Mouse (Mus musculus): Measurements from ENCODE around the gene Ctnnd2. TPM values are rescaled to one million over a fixed set of nuclear protein-coding genes. Genes with fewer than 3 reads are reported as not detected.

Ctnnd2 gene
- polyA plus RNA-seq, 1 experiment: 4.6 TPM

DNA sequence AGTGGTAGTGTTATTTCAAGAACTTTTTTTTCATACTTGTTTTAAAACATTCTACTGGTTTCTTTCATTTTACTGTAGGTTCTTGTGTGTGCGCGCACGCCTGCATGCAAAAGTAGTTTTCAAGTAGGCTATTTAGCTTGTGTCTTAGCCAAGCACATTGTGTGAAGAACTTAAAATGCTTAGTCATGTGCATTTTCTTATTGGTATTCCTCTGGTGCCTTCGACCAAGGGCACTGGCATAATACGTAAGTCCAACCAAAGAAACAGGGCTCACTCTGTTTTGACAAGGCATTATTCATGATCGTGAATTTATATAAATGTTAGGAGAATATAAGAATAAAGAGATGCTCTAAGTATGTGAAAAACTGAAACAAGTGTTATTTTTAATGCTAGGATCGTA, 278.4 kb downstream of the Ctnnd2 start:
- WGBS: 94% methylated on average over 7 of the region's 7 CpGs
- Histone ChIP-seq H3K27ac (ENCODE audit: control insufficient read depth, insufficient read depth, low read length) (no peak overlapping the region), H3K27me3 (ENCODE audit: control insufficient read depth, insufficient read depth, low read length) (no peaks in the 10 kb centered on the region), H3K36me3 (ENCODE audit: control insufficient read depth, insufficient read depth, low read length) (no peaks in the 10 kb centered on the region), H3K4me1 (replicated peaks; ENCODE audit: control insufficient read depth, insufficient read depth, low read length) (no peaks in the 10 kb centered on the region), H3K4me3 (ENCODE audit: control insufficient read depth, insufficient read depth, low read length) (no peak overlapping the region)
- no peak for TF ChIP-seq CTCF (IDR thresholded peaks at IDR 0.05; ENCODE audit: borderline replicate concordance, control insufficient read depth, extremely low read depth, insufficient read depth, low read length, poor library complexity)
- DNase-seq: no peak

DNA sequence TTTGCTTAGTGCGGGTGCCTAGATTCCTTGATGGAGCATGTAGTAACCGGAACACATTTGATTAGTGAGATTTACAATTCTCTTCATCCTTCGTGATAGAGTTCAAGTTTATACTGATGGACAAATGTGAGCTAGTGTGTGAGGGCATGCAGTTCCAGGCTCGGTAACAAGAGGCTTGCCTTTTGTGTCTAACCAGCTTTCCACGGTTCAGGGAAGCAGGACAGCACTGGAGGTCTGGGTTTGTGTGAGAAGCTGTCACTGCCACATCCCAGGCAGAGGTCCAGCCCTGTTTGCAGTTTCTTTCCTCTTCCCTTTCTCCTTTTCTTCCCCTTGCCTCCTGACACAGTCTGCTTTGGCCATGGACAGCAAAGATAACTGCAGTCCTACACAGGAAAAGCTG, 279.5 kb downstream of the Ctnnd2 start:
- TF ChIP-seq CTCF (IDR thresholded peaks at IDR 0.05; ENCODE audit: borderline replicate concordance, control insufficient read depth, extremely low read depth, insufficient read depth, low read length, poor library complexity) (no peak), POLR2A (IDR thresholded peaks at IDR 0.05; ENCODE audit: control insufficient read depth, extremely low read depth, insufficient read depth, low read length, poor library complexity) (no peak)
- Histone ChIP-seq H3K4me1 (replicated peaks; ENCODE audit: control insufficient read depth, insufficient read depth, low read length) (no peaks in the 10 kb centered on the region), H3K27ac (ENCODE audit: control insufficient read depth, insufficient read depth, low read length) (no peak overlapping the region), H3K27me3 (ENCODE audit: control insufficient read depth, insufficient read depth, low read length) (no peaks in the 10 kb centered on the region), H3K4me3 (ENCODE audit: control insufficient read depth, insufficient read depth, low read length) (no peak overlapping the region), H3K36me3 (ENCODE audit: control insufficient read depth, insufficient read depth, low read length) (no peaks in the 10 kb centered on the region)
- WGBS: 76% methylated on average over 5 of the region's 5 CpGs
- no peak for DNase-seq

DNA sequence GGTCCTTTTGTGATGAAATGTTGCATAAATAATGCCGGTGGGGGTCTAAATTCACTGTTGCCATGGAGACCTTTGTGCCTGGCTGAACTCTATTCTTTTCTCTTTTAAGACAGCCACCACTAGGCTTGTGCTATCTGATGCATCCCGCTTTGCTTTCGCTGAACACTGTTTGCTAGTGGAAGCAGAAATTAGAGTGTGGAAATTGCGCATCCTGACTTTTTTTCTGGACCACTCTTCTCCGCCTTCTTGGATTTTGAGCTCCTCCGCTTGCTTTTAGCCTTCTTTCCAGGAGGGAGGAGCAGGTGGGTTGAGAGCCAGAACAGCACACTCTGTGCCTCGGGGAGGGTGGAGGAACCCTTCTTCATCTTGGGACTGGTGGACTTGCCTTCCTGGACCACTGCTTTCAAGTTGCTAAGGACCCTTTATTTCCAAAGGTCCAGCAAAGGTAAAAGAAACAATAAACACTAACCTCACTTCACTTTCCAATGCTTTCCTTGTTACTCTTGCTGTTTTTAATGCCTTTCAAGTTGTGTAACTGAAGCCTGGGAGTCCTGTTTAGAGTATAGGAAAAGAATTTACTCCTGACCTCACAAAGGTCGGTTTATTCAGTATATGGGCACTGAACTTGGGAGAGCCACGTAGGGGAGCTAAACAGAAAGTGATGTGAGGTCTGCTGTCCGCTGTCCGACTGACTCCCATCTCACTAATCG, 285.3 kb downstream of the Ctnnd2 start:
- no peaks in the 10 kb centered on the region for H3K27me3 ChIP-seq (ENCODE audit: control insufficient read depth, insufficient read depth, low read length)
- WGBS: 88% methylated on average over 12 of the region's 12 CpGs
- H3K4me1 ChIP-seq (replicated peaks; ENCODE audit: control insufficient read depth, insufficient read depth, low read length): no peaks in the 10 kb centered on the region
- no peaks in the 10 kb centered on the region for H3K36me3 ChIP-seq (ENCODE audit: control insufficient read depth, insufficient read depth, low read length)
- TF ChIP-seq CTCF (IDR thresholded peaks at IDR 0.05; ENCODE audit: borderline replicate concordance, control insufficient read depth, extremely low read depth, insufficient read depth, low read length, poor library complexity) (no peak), POLR2A (IDR thresholded peaks at IDR 0.05; ENCODE audit: control insufficient read depth, extremely low read depth, insufficient read depth, low read length, poor library complexity) (no peak)
- H3K27ac ChIP-seq (ENCODE audit: control insufficient read depth, insufficient read depth, low read length): no peak overlapping the region
- no peak overlapping the region for H3K4me3 ChIP-seq (ENCODE audit: control insufficient read depth, insufficient read depth, low read length)
- DNase-seq: no peak

DNA sequence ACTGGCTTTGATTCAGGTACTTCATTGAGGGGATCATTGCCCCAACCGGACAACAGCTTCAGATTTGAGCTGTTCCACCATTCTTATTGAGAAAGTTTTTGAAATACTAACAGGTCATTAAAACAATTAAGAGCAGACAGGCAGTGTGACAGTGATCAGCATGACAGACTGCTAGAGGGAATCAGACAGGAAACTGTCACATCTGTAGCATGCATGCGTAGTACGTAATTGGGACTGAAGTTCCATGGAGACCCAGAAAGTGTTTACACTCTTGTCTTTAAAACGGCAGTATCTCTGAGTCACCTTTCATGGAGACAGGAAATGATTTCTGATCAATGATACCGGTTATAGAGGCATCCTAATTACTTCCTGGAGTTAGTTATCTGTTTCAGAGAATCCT, 286.3 kb downstream of the Ctnnd2 start:
- H3K4me1 ChIP-seq (replicated peaks; ENCODE audit: control insufficient read depth, insufficient read depth, low read length): no peaks in the 10 kb centered on the region
- no peak overlapping the region for H3K27ac ChIP-seq (ENCODE audit: control insufficient read depth, insufficient read depth, low read length)
- no peaks in the 10 kb centered on the region for H3K27me3 ChIP-seq (ENCODE audit: control insufficient read depth, insufficient read depth, low read length)
- TF ChIP-seq POLR2A (IDR thresholded peaks at IDR 0.05; ENCODE audit: control insufficient read depth, extremely low read depth, insufficient read depth, low read length, poor library complexity): no peak
- TF ChIP-seq CTCF (IDR thresholded peaks at IDR 0.05; ENCODE audit: borderline replicate concordance, control insufficient read depth, extremely low read depth, insufficient read depth, low read length, poor library complexity): no peak
- 69% methylated on average over 5 of the region's 5 CpGs for WGBS
- DNase-seq: no peak
- no peaks in the 10 kb centered on the region for H3K36me3 ChIP-seq (ENCODE audit: control insufficient read depth, insufficient read depth, low read length)
- H3K4me3 ChIP-seq (ENCODE audit: control insufficient read depth, insufficient read depth, low read length): no peak overlapping the region

DNA sequence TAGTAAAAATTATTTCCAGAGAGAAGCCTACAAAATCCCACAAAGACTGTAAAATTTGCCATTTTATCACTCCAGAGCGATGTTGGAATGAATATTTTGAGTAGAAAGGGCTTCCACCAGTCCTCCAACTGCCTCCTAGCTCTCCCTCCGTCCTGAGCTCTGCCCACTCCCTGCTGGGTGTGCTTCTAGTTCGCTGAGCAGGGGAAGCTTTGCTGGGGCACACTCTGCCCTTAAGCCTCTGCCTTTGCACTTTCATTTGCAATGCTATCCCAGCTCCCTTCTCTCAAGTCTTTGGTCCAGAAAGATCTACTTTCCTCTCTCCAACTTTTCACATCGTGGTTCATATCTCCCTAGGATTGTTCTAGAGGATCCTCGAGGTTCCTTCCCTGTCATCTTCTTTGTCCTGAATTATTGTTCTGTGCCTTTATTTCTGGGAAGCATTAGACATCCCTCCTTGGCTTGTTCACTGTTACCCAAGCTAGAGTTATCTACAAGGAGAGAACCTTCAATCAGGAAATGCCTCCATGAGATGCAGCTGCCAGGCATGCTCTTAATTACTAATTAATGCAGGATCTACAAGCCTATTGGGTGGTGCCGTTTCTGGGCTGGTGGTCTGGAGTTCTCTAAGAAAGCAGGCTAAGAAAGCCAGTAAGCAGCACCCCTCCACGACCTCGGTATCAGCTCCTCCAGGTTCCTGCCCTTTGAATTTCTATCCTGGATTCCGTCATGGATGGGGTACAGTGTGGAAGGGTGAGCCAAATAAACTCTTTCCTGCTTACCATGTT, 288.1 kb downstream of the Ctnnd2 start:
- 70% methylated on average over 9 of the region's 9 CpGs for WGBS
- no peak overlapping the region for H3K4me3 ChIP-seq (ENCODE audit: control insufficient read depth, insufficient read depth, low read length)
- H3K36me3 ChIP-seq (ENCODE audit: control insufficient read depth, insufficient read depth, low read length): no peaks in the 10 kb centered on the region
- no peaks in the 10 kb centered on the region for H3K4me1 ChIP-seq (replicated peaks; ENCODE audit: control insufficient read depth, insufficient read depth, low read length)
- DNase-seq: no peak
- H3K27ac ChIP-seq (ENCODE audit: control insufficient read depth, insufficient read depth, low read length): no peak overlapping the region
- TF ChIP-seq POLR2A (IDR thresholded peaks at IDR 0.05; ENCODE audit: control insufficient read depth, extremely low read depth, insufficient read depth, low read length, poor library complexity) (no peak), CTCF (IDR thresholded peaks at IDR 0.05; ENCODE audit: borderline replicate concordance, control insufficient read depth, extremely low read depth, insufficient read depth, low read length, poor library complexity) (no peak)
- H3K27me3 ChIP-seq (ENCODE audit: control insufficient read depth, insufficient read depth, low read length): no peaks in the 10 kb centered on the region

DNA sequence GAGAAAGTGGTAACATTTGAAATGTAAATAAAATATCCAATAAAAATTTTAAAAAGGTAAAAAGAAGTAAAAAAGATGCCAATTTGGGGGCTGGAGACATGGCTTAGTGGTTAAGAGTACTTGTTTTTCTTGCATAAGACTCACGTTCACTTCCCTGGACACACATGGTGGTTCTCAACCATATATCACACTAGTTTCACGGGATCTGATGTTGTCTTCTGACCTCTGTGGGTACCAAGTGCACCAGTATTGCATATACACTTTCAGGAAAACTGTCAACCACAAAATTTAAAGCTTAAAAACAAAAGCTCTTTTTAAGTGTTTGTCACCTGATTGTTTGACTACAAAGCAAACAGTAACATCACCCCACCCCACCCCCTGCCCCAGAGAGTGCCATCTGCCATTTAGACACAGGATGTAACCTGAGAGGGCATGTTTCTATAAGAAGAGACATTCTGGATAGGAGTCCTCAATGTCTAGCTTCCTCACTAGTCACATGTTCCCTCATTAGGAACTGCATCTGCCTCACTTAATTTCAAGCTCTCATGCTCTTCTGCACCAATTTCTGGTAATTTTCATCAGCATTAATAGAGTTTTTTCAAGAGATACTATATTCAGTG, 290.5 kb downstream of the Ctnnd2 start:
- WGBS: 30% methylated on average over 2 of the region's 2 CpGs
- no peak overlapping the region for H3K27ac ChIP-seq (ENCODE audit: control insufficient read depth, insufficient read depth, low read length)
- H3K4me3 ChIP-seq (ENCODE audit: control insufficient read depth, insufficient read depth, low read length): no peak overlapping the region
- no peaks in the 10 kb centered on the region for H3K36me3 ChIP-seq (ENCODE audit: control insufficient read depth, insufficient read depth, low read length)
- no peak for DNase-seq
- TF ChIP-seq CTCF (IDR thresholded peaks at IDR 0.05; ENCODE audit: borderline replicate concordance, control insufficient read depth, extremely low read depth, insufficient read depth, low read length, poor library complexity): no peak
- TF ChIP-seq POLR2A (IDR thresholded peaks at IDR 0.05; ENCODE audit: control insufficient read depth, extremely low read depth, insufficient read depth, low read length, poor library complexity): no peak
- H3K27me3 ChIP-seq (ENCODE audit: control insufficient read depth, insufficient read depth, low read length): no peaks in the 10 kb centered on the region
- H3K4me1 ChIP-seq (replicated peaks; ENCODE audit: control insufficient read depth, insufficient read depth, low read length): no peaks in the 10 kb centered on the region
